Mouse (Mus musculus): ENCODE results near the gene Mup1.
"Not testable (repeated sequence)": the region's sequence is repeated elsewhere in the genome, so short reads cannot be mapped to it uniquely, and the experiment has no call there.

The Mup1 gene

DNA sequence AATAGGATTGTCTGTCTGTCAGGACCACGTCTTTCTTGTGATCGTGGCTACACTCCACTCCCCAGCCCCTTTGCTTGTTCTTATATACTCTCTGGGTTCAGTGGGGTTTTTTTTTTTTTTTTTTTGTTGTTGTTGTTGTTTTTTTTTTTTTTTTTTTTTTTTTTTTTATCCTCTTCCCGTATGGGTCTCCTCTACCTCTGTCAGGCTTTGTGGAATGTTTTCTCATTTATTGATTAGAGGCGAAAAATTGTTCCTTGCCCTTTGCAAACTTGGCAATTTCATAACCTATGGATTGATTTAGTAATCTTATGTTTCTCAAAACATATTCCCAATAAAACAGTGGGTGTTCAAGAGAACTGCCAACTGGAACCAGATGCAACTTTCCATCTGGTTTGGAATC is at the start of gene Mup1:
Mup1 (minus strand) TSS at position 101 of the 400 bp plus-strand sequence.
- DNase-seq, result not testable (repeated sequence)
